Mouse (Mus musculus): Measurements from ENCODE around the gene Agbl4.

DNA sequence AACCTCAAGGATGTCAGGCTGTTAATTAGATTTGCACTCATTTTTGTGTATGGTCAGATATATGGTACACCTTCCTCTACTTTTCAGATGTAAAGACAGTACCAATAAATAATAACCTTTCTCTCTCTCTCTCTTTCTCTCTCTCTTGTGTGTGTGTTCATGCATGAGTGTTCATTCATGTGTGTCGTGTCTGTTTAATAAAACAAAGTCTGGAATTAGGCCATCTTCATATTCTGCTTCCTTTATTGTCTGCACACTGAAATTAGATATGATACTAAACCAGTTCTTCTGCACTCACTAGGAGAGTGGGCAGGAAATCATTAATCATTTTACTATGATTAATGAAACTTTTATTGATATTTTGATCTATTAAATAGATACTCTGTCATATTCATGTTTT is 276.7 kb downstream of the Agbl4 start:
- no peak for TF ChIP-seq CTCF (conservative IDR thresholded peaks at IDR 0.05 in 1 of 2, IDR thresholded peaks at IDR 0.05 in 1 of 2; ENCODE audit: low read depth in 2 of 2, low read length in 2 of 2)
- TF ChIP-seq POLR2A (IDR thresholded peaks at IDR 0.05; ENCODE audit: low read depth, low read length), result no peak
